Mouse (Mus musculus) C2C12 (cell line): ENCODE measurements around the gene Syn3.

ENCODE experiments used
- CTCF ChIP-seq: IDR thresholded peaks from one replicate; pipeline ENCODE4 v1.5.1; 2011; ENCODE audit not compliant: control insufficient read depth, insufficient read depth, insufficient read length
- MAX ChIP-seq: IDR thresholded peaks from one replicate; pipeline ENCODE4 v1.6.1; 2011; ENCODE audit warnings: mild to moderate bottlenecking, control low read depth
- MYOD1 ChIP-seq: IDR thresholded peaks from one replicate; pipeline ENCODE4 v1.6.1; 2011; ENCODE audit warnings: low read depth; ENCODE audit not compliant: control insufficient read depth, insufficient read length
- USF1 ChIP-seq: IDR thresholded peaks from one replicate; pipeline ENCODE4 v1.6.1; 2011; ENCODE audit warnings: low read depth, mild to moderate bottlenecking, control low read depth, moderate library complexity

DNA sequence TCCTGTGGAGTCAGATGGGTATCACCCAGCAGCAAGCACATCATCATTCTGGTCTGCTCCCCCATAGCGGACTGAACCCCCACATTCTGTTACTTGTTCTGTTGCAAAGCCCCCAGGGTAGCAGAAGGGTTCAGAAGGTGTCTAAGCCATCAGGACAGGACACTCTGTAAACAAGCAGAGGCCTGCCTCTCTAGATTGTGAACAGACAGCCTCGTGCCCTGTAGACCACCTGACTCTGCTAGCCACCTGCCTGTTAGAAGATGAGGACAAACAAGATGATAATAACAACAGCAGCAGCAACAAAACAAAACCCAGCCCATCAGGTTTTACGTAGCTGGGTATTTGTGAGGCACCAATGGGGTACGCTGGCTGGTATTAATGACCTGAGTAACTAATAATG, 156.5 kb downstream of the Syn3 start:
- TF ChIP-seq CTCF (no peak), MYOD1 (no peak), MAX (no peak), USF1 (no peak)
